Mouse (Mus musculus): Measurements from ENCODE around the gene Ctbp2. TPM values are rescaled to one million over a fixed set of nuclear protein-coding genes. Genes with fewer than 3 reads are reported as not detected.

Ctbp2 gene
- polyA plus RNA-seq, 1 experiment from 2014 or later, result 91.0 TPM

GRCm38 (mm10) chr7:132939118-132939517 lies 185.0 kb downstream of the Ctbp2 start:
- H3K27me3 ChIP-seq, result no peaks in the 10 kb centered on the region
- H3K36me3 ChIP-seq, result no peaks in the 10 kb centered on the region
- no peak overlapping the region for H3K9ac ChIP-seq (replicated peaks)
- H3K4me1 ChIP-seq (replicated peaks), result no peaks in the 10 kb centered on the region
- 91% methylated on average over 2 of the region's 2 CpGs for WGBS
- no peaks in the 10 kb centered on the region for H3K9me3 ChIP-seq
- ATAC-seq, result no peak
- H3K27ac ChIP-seq, result no peak overlapping the region
- H3K4me2 ChIP-seq (replicated peaks), result no peak overlapping the region
- H3K4me3 ChIP-seq (replicated peaks), result no peak overlapping the region

Other genes with a start within 250 kb of the Ctbp2 start
- 18.6 and 20.5 TPM in 2 replicates for gene Zranb1, start 193.2 kb downstream of the Ctbp2 start, polyA plus RNA-seq (2015; fragmentation: Nextera tagmentation; extraction: Ambion mirVana)
- 29.9 and 39.4 TPM in 2 replicates for gene Fgfr2, start 1.0 kb downstream of the Ctbp2 start, polyA plus RNA-seq (2015; fragmentation: Nextera tagmentation; extraction: Ambion mirVana)

Data from midbrain, embryonic 13.5 days (tissue).